Mouse (Mus musculus) embryonic facial prominence, embryonic 10.5 days (tissue): ENCODE data around the gene Cfc1. TPM values are rescaled to one million over a fixed set of nuclear protein-coding genes. Genes with fewer than 3 reads are reported as not detected.
A peak's percentile ranks its signal among the peaks of the same experiment; 100 is the strongest.
"Not testable (repeated sequence)": the region's sequence is repeated elsewhere in the genome, so short reads cannot be mapped to it uniquely, and the experiment has no call there.

Experiments used
- DNase-seq: peaks from one replicate; pipeline ENCODE4 v3.0.0-alpha.2; 2017; ENCODE audit warnings: low spot score
- H3K27ac ChIP-seq: fragments of 300-500 bp; sonication (generic); replicated peaks from 2 replicates; pipeline ENCODE4 v1.5.1; 2016; ENCODE audit warnings: mild to moderate bottlenecking
- H3K27me3 ChIP-seq: fragments of 300-500 bp; sonication (generic); replicated peaks from 2 replicates; pipeline ENCODE4 v1.6.1; 2016; ENCODE audit warnings: low read depth, mild to moderate bottlenecking; ENCODE audit not compliant: poor library complexity, severe bottlenecking
- H3K36me3 ChIP-seq: fragments of 300-500 bp; sonication (generic); replicated peaks from 2 replicates; pipeline ENCODE4 v1.6.1; 2016; ENCODE audit warnings: mild to moderate bottlenecking, moderate library complexity
- H3K4me1 ChIP-seq: fragments of 300-500 bp; sonication (generic); 2 replicates; pipeline ENCODE4 v1.6.1; 2016
- H3K4me3 ChIP-seq: fragments of 300-500 bp; sonication (generic); 2 replicates; pipeline ENCODE4 v1.5.1; 2016; ENCODE audit warnings: mild to moderate bottlenecking, moderate library complexity
- H3K9me3 ChIP-seq: fragments of 300-500 bp; sonication (generic); 2 replicates; pipeline ENCODE4 v1.6.1; 2016; ENCODE audit warnings: mild to moderate bottlenecking
- WGBS: fragments of 180-500 bp; shearing (Covaris S2); methylation state at CpG from one replicate; pipeline ENCODE4 v1.1.7; 2016; 5-methylcytosine and 5-hydroxymethylcytosine counted together
- polyA plus RNA-seq: library from polyadenylated mRNA; unstranded; fragments of >200 nt; fragmentation: Nextera tagmentation; extraction: Ambion mirVana; gene quantifications from 2 replicates; pipeline ENCODE4 v1.2.1, GENCODE M21; 2016

Cfc1 gene
- polyA plus RNA-seq: 0.29 TPM in 1 of 2 replicates, not detected in the other

DNA sequence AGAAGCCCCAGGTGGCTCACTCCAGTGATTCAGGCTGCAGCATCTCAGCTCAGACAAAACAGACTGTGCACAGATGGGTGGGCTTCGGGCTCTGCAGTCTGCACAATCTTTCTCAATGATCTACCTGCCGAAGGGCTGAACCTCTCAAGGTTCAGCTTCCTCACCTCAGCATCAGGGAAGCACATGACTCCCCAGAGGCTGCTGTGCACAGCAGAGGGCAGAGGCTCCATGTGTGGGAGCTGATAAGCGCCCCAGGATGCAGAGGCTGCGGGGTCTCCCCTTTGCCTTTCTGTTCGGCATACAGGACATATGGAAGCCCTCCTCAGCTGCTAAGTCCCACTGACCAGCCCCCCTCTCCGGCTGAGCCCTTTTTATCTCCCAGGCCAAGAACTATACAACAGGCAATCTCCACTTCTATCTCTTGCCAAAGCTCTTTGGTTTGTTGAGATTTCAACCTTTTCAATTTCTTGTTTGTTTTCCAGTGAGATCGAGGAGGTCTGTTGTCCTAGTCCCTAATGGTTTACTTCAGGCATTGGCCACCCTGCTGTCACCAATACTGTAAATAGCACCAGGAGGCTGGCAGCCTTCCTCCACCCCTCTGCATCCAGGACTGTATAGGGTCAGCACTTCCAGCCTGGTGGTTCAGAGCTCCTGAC lies at the start of gene Cfc1:
TSS of gene Cfc1 (plus strand) at position 606 of the 656 bp plus-strand sequence.
- DNase-seq, H3K27ac ChIP-seq, H3K4me3 ChIP-seq, H3K9me3 ChIP-seq, H3K4me1 ChIP-seq, H3K36me3 ChIP-seq: not testable (repeated sequence)
- 28% methylated on average over 7 of the region's 7 CpGs for WGBS
- H3K27me3 ChIP-seq: peaks cover 44% of the 10 kb centered on the region

DNA sequence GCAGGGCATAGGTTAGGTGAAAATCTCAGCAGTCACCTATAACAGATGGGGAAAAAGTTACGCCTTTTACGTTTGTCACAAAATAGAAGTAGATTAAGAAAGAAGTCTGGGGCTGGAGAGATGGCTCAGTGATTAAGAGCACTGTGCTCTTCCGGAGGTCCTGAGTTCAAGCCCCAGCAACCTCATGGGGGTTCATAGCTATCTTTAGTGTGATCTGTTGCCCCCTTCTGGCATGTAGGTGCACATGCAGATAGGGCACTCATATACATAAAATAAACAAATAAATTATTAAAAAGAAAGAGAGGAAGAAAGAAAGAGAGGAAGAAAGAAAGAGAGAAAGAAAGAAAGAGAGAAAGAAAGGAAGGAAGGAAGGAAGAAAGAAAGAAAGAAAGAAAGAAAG lies 48.1 kb upstream of the Cfc1 start:
- no peaks in the 10 kb centered on the region for H3K36me3 ChIP-seq
- no peak for DNase-seq
- no peak overlapping the region for H3K27ac ChIP-seq
- no peak overlapping the region for H3K4me3 ChIP-seq
- H3K27me3 ChIP-seq: peaks cover 14% of the 10 kb centered on the region; the same call in 1 of the 2 replicates
- H3K4me1 ChIP-seq: peaks cover 5% of the 10 kb centered on the region
- WGBS: 90% methylated on average over 3 of the region's 3 CpGs
- 0 out of 2 replicates have a peak, but pooled peaks cover 2% of the 10 kb centered on the region for H3K9me3 ChIP-seq

DNA sequence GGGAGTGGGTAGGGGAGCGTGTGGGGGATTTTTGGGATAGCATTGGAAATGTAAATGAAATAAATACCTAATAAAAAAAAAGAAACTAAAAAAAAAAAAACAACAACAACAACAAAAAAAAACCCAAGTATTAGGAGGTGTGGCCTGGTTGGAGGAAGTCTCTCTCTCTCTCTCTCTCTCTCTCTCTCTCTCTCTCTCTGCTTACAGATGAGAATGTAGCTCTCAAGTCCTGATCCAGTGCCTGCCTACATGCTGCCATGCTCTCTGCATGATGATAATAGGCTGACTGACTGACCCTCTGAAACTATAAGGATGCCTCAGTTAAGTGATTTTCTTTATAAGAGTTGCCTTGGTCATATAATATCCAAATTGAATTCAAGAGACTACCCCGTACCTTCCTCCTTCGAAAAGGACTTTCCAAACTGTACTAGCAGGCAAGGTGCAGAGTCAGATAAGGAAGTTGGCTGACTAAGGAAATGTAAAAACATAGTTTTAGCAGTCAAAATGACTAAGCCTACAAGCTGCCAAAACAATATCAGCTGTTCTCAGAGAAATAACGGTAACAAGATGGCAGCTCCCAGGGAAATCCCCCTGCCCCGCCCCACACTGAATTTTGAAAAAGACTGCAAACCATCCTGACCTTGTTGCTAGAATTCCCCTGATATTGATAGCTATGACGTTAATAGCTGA lies 45.5 kb upstream of the Cfc1 start:
- H3K4me1 ChIP-seq: peaks cover 5% of the 10 kb centered on the region
- 91% methylated on average over 6 of the region's 6 CpGs for WGBS

DNA sequence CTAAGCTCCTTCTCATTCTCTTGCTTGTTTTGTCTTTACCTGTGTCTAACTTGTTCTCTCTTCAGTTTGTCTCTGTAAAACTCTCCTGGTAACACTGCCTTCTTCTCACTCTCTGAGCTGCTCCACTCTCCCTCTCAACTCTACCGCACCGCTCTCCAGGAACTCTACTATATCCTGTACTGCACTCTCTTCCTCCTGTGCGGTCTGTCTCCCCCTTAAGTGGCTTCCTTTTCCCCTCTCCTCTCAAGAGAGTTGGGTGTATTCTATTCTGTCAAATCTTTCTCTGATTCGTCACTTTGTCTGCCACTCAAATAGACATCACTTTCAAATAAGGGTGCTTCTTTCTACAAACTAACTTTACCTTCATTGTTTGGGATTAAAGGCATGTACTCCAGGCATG lies 44.0 kb upstream of the Cfc1 start:
- Histone ChIP-seq H3K36me3 (no peaks in the 10 kb centered on the region), H3K4me3 (no peak overlapping the region), H3K27ac (no peak overlapping the region), H3K9me3 (0 out of 2 replicates have a peak, but pooled peaks cover 2% of the 10 kb centered on the region), H3K27me3 (no peaks in the 10 kb centered on the region), H3K4me1 (no peaks in the 10 kb centered on the region)
- no peak for DNase-seq
- WGBS: 89% methylated on average over 4 of the region's 4 CpGs

More for the DNA sequence above, 45.5 kb upstream of the Cfc1 start:
- Histone ChIP-seq H3K4me3 (no peak overlapping the region), H3K27ac (no peak overlapping the region), H3K9me3 (0 out of 2 replicates have a peak, but pooled peaks cover 2% of the 10 kb centered on the region), H3K27me3 (0 out of 2 replicates have a peak, but pooled peaks cover 4% of the 10 kb centered on the region), H3K36me3 (no peaks in the 10 kb centered on the region)
- DNase-seq: no peak

DNA sequence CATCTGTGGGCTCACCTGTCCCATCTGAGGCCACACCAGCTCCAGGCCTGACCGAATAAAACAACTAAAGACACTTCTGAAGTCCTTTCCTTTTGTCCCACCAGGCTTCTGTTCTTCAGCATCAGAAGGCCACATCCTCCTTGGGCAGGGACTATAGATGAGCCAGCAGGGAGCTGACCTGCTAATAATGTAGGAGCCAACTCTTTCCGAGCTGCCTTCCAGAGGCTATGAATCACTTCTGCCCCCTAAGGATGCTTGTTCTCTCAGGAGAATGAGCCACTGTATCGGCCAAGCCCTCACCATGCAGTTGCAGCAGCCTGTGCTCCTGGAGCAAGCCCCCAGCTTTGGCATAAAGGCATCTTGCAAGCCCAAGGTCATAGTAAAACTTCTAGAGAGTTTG lies 32.5 kb upstream of the Cfc1 start:
- Histone ChIP-seq H3K9me3 (no peaks in the 10 kb centered on the region), H3K27me3 (no peaks in the 10 kb centered on the region), H3K27ac (no peak overlapping the region), H3K4me3 (no peak overlapping the region), H3K36me3 (no peaks in the 10 kb centered on the region), H3K4me1 (peaks cover 4% of the 10 kb centered on the region; the same call in 1 of the 2 replicates)
- DNase-seq: no peak
- 57% methylated on average over 3 of the region's 3 CpGs for WGBS

DNA sequence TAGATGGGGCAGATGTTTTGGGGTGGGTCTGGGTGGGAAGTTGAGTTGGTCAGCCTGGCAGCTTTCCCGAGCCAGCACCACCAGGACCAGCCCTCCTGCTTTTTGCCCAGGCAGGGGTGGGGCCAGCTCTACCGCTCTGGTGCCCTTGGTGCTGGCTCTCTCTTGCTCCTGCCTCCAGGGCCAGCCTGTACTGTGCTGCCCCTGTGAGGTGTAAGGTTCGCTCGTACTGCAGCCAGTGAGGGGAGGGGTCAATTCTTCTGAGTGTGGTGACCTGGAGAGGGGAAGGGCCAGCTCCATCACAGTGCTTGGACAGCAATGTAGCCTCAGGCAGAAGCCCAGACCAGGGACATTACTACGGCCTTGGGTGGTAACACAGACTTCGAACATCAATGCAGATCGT lies 30.1 kb upstream of the Cfc1 start:
- H3K27me3 ChIP-seq: no peaks in the 10 kb centered on the region
- H3K4me3 ChIP-seq: no peak overlapping the region
- H3K4me1 ChIP-seq: peaks cover 7% of the 10 kb centered on the region
- 54% methylated on average over 7 of the region's 7 CpGs for WGBS
- no peak overlapping the region for H3K27ac ChIP-seq
- H3K9me3 ChIP-seq: no peaks in the 10 kb centered on the region
- no peak for DNase-seq
- no peaks in the 10 kb centered on the region for H3K36me3 ChIP-seq

DNA sequence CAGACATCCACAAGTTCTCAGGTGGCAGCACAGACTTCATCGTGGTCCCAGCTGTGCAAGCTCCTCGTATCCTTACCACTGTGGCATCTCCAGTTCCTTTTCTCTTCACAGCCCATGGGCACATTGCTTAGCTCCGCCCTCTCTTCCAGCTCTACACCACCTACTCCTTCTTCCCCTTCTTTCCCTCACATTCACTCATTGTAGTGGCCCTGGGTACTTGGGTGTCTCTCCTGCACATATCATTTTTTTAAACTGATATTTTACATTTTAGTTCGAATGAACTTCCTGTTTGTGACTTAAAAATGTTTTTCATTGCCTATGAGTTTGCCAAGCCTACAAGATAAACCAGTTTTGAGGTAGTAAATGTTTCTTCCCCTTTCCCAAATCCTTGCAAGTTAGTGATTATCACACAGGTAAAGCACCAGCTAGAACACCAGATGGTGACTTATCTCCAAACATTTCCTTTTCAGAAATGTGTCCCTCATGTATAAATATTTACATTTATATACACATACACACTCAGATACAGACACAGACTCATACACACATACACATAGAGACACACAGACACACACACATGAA lies 29.4 kb upstream of the Cfc1 start:
- H3K4me3 ChIP-seq: no peak overlapping the region
- no peak for DNase-seq
- peaks cover 14% of the 10 kb centered on the region for H3K4me1 ChIP-seq
- 82% methylated on average over 4 of the region's 4 CpGs for WGBS
- H3K27me3 ChIP-seq: no peaks in the 10 kb centered on the region
- no peaks in the 10 kb centered on the region for H3K9me3 ChIP-seq
- H3K27ac ChIP-seq: no peak overlapping the region
- H3K36me3 ChIP-seq: no peaks in the 10 kb centered on the region

DNA sequence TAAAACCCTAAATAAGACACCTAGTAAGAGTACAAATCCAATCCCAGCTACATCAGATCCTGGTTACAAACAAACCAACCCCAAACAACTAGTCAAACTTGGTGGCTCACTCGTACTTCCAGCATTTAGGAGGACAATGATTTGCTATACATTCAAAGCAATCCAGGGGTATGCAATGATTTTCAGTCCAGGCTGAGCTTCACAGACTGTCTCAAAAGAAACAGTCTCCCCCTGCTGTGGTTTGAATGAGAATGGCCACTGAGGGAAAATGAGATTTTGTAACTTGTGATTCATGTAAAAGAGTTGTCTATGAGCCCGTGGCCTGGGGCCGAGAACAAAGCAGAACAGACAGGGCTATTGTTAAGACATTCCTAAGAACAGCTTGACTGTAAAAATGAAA lies 27.5 kb upstream of the Cfc1 start:
- Histone ChIP-seq H3K4me3 (no peak overlapping the region), H3K36me3 (no peaks in the 10 kb centered on the region), H3K27me3 (no peaks in the 10 kb centered on the region), H3K27ac (no peak overlapping the region), H3K4me1 (peaks cover 16% of the 10 kb centered on the region), H3K9me3 (no peaks in the 10 kb centered on the region)
- DNase-seq: no peak
- WGBS: 85% methylated on average over 3 of the region's 3 CpGs

DNA sequence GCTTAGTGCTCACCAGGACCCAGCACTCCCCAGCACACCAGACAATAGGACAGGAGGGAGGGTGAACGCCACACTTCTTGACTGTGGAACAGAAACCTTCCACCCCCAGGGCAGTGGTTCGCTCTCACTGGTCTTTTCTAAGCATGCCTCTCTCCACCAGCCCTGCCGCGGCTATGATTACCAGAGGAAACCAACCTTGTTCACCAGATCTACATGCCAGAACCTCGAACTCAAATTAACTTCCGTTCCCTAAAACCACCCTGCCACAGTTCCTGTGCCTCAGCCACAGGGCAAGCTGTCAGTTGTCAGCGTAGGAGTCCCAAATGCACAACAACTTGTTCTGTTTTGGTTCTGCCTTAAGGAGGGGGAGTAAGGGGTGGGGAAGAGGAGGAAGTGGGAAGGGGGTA lies 24.9 kb upstream of the Cfc1 start:
- Histone ChIP-seq H3K27ac (no peak overlapping the region), H3K4me3 (peak overlapping the region; percentile 43), H3K27me3 (no peaks in the 10 kb centered on the region), H3K9me3 (no peaks in the 10 kb centered on the region), H3K4me1 (peaks cover 12% of the 10 kb centered on the region), H3K36me3 (no peaks in the 10 kb centered on the region)
- 3% methylated on average over 7 of the region's 7 CpGs for WGBS
- DNase-seq: peak; percentile 22

DNA sequence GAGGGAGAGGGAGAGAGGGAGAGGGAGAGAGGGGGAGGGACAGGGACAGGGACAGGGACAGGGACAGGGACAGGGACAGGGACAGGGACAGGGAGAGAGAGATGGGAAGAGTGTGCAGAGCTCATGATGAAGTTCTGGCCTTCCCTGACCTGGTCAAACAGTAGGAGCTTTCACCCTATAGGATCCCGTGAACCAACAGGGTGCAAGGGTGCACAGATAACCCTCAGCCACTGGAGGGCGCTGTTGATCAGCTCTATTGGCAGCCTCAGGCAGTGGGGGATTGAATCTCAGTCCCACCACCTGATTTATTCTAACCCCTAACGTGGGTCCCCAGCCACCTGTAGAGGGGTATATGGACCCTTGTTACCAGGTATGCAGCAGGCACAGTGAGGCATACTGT lies 24.4 kb upstream of the Cfc1 start:
- WGBS: 5% methylated on average over 3 of the region's 3 CpGs
- no peaks in the 10 kb centered on the region for H3K9me3 ChIP-seq

DNA sequence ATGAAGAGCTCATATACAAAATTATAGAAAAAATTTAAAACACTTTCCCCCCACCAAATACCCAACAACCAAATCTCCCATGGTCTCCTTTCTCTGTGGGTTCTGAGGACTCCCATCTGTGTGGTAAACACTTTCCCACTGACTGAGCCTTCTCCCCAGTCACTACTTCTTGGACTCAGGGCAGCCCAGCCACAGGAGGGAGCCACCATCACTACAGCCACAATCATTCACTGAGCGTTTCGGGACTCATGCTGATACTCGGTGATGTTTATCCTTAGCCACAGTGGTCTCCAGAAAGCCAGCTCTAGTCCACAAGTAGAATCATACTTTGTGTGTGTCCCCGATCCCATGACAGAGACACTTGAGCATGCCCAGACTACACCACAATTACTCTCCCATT lies 22.4 kb upstream of the Cfc1 start:
- DNase-seq: no peak
- Histone ChIP-seq H3K27me3 (no peaks in the 10 kb centered on the region), H3K4me3 (no peak overlapping the region), H3K27ac (no peak overlapping the region), H3K4me1 (peaks cover 12% of the 10 kb centered on the region), H3K9me3 (no peaks in the 10 kb centered on the region), H3K36me3 (no peaks in the 10 kb centered on the region)
- 73% methylated on average over 4 of the region's 4 CpGs for WGBS

More for the DNA sequence above, 24.4 kb upstream of the Cfc1 start:
- peak; percentile 61 for DNase-seq
- peaks cover 12% of the 10 kb centered on the region for H3K4me1 ChIP-seq
- H3K36me3 ChIP-seq: no peaks in the 10 kb centered on the region
- no peaks in the 10 kb centered on the region for H3K27me3 ChIP-seq
- H3K4me3 ChIP-seq: peak overlapping the region; percentile 43; the same call in 1 of the 2 replicates
- no peak overlapping the region for H3K27ac ChIP-seq

DNA sequence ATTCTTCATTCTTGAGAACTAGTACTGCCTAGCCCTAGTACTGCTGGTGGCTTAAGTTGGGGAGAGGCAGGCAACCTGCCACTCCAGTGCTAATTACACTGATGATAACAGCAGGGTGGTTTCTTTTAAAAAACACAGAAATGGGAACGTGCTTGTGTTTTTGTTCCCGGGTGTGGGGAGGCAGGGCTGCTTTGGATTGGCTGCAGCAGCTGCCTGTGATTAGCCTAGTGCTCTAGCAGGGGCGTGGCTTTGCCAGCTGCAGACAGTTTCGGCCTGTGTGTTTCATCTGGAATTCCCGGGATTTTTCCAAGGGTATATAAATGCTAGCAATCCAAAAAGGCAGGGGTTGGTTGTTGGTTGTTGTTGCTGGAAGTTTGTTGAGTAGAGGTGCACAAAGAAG lies 18.9 kb upstream of the Cfc1 start:
- Histone ChIP-seq H3K4me1 (no peaks in the 10 kb centered on the region), H3K36me3 (no peaks in the 10 kb centered on the region), H3K9me3 (no peaks in the 10 kb centered on the region), H3K27me3 (no peaks in the 10 kb centered on the region), H3K4me3 (no peak overlapping the region), H3K27ac (no peak overlapping the region)
- WGBS: 49% methylated on average over 5 of the region's 5 CpGs
- peak; percentile 33 for DNase-seq

DNA sequence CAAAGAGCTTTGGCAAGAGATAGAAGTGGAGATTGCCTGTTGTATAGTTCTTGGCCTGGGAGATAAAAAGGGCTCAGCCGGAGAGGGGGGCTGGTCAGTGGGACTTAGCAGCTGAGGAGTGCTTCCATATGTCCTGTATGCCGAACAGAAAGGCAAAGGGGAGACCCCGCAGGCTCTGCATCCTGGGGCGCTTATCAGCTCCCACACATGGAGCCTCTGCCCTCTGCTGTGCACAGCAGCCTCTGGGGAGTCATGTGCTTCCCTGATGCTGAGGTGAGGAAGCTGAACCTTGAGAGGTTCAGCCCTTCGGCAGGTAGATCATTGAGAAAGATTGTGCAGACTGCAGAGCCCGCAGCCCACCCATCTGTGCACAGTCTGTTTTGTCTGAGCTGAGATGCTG lies 18.2 kb upstream of the Cfc1 start:
- WGBS: 66% methylated on average over 6 of the region's 6 CpGs
- H3K4me1 ChIP-seq, H3K27ac ChIP-seq, H3K27me3 ChIP-seq, H3K4me3 ChIP-seq, DNase-seq, H3K36me3 ChIP-seq, H3K9me3 ChIP-seq: not testable (repeated sequence)
